Mouse (Mus musculus): ENCODE results near the gene Gm14862. TPM values are rescaled to one million over a fixed set of nuclear protein-coding genes. Genes with fewer than 3 reads are reported as not detected.

Gene Gm14862
- polyA plus RNA-seq, 1 experiment from 2014 or later = not detected

- 91% methylated on average over 2 of the region's 2 CpGs for WGBS
- Histone ChIP-seq H3K4me1 (ENCODE audit: control insufficient read depth, insufficient read depth, low read length) (no peaks in the 10 kb centered on the region), H3K4me3 (ENCODE audit: low read depth, low read length) (no peak overlapping the region), H3K9ac (ENCODE audit: low read length) (no peak overlapping the region), H3K27me3 (replicated peaks; ENCODE audit: control insufficient read depth, insufficient read depth, low read length) (no peaks in the 10 kb centered on the region), H3K36me3 (ENCODE audit: control insufficient read depth, insufficient read depth, low read length) (no peaks in the 10 kb centered on the region), H3K27ac (ENCODE audit: low read depth, low read length) (no peak overlapping the region), H3K4me2 (ENCODE audit: low read length) (no peak overlapping the region), H3K9me3 (replicated peaks; ENCODE audit: control insufficient read depth, low read length) (no peaks in the 10 kb centered on the region)
- no peak for DNase-seq (ENCODE audit: low spot score)
- ATAC-seq = no peak
Observed at GRCm38 (mm10) chrX:9216244-9216643, 40.5 kb downstream of the Gm14862 start.

GRCm38 (mm10) chrX:9205121-9205520, 51.6 kb downstream of the Gm14862 start:
- 81% methylated on average over 2 of the region's 2 CpGs for WGBS
- no peak overlapping the region for H3K4me2 ChIP-seq (ENCODE audit: low read length)
- no peak for ATAC-seq
- H3K27ac ChIP-seq (ENCODE audit: low read depth, low read length) = no peak overlapping the region
- H3K4me3 ChIP-seq (ENCODE audit: low read depth, low read length) = no peak overlapping the region
- H3K36me3 ChIP-seq (ENCODE audit: control insufficient read depth, insufficient read depth, low read length) = no peaks in the 10 kb centered on the region
- DNase-seq (ENCODE audit: low spot score) = no peak
- H3K9me3 ChIP-seq (replicated peaks; ENCODE audit: control insufficient read depth, low read length) = no peaks in the 10 kb centered on the region
- no peaks in the 10 kb centered on the region for H3K27me3 ChIP-seq (replicated peaks; ENCODE audit: control insufficient read depth, insufficient read depth, low read length)
- no peak overlapping the region for H3K9ac ChIP-seq (ENCODE audit: low read length)
- no peaks in the 10 kb centered on the region for H3K4me1 ChIP-seq (ENCODE audit: control insufficient read depth, insufficient read depth, low read length)

GRCm38 (mm10) chrX:9202781-9203405, 53.8 kb downstream of the Gm14862 start:
- H3K27ac ChIP-seq (ENCODE audit: low read depth, low read length) = no peak overlapping the region
- no peak overlapping the region for H3K4me3 ChIP-seq (ENCODE audit: low read depth, low read length)
- H3K9me3 ChIP-seq (replicated peaks; ENCODE audit: control insufficient read depth, low read length) = no peaks in the 10 kb centered on the region
- H3K4me1 ChIP-seq (ENCODE audit: control insufficient read depth, insufficient read depth, low read length) = no peaks in the 10 kb centered on the region
- WGBS = 48% methylated on average over 7 of the region's 7 CpGs
- no peaks in the 10 kb centered on the region for H3K36me3 ChIP-seq (ENCODE audit: control insufficient read depth, insufficient read depth, low read length)
- ATAC-seq (no peak), DNase-seq (ENCODE audit: low spot score) (peak; percentile 2)
- H3K4me2 ChIP-seq (ENCODE audit: low read length) = peak overlapping the region; percentile 37
- no peaks in the 10 kb centered on the region for H3K27me3 ChIP-seq (replicated peaks; ENCODE audit: control insufficient read depth, insufficient read depth, low read length)
- 0 out of 2 replicates have a peak overlapping the region, but pooled peaks have one; percentile 29 for H3K9ac ChIP-seq (ENCODE audit: low read length)

DNA sequence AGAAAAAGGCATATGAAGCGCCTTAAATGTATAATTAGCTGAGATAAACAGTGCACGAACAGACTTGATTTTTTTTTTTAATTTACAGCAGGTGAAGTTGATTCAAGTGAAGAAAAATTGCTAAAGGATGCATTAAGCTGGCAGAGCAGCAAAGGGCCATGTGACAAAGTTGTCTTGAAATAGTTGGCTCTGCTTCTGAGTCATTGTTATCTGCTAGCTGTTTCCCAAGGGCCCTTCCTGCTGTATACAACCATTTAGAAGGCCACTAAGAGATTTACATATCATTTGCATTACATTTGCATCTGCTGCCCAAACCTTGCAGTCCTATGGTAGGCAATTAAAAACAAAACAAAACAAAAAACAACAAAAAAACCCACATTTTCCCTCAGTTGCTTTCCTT, 54.7 kb downstream of the Gm14862 start:
- DNase-seq (ENCODE audit: low spot score) (peak; percentile 62), ATAC-seq (peak; percentile 66)
- WGBS = 37% methylated on average over 2 of the region's 2 CpGs
- no peak overlapping the region; the same call in 1 of the 2 replicates for H3K27ac ChIP-seq (ENCODE audit: low read depth, low read length)
- no peaks in the 10 kb centered on the region for H3K4me1 ChIP-seq (ENCODE audit: control insufficient read depth, insufficient read depth, low read length)
- no peak overlapping the region for H3K9ac ChIP-seq (ENCODE audit: low read length)
- H3K27me3 ChIP-seq (replicated peaks; ENCODE audit: control insufficient read depth, insufficient read depth, low read length) = no peaks in the 10 kb centered on the region
- H3K9me3 ChIP-seq (replicated peaks; ENCODE audit: control insufficient read depth, low read length) = no peaks in the 10 kb centered on the region
- H3K36me3 ChIP-seq (ENCODE audit: control insufficient read depth, insufficient read depth, low read length) = no peaks in the 10 kb centered on the region
- peak overlapping the region; percentile 37 for H3K4me2 ChIP-seq (ENCODE audit: low read length)
- H3K4me3 ChIP-seq (ENCODE audit: low read depth, low read length) = peak overlapping the region; percentile 0; the same call in 1 of the 2 replicates

Other genes starting within 250 kb of the Gm14862 start
- gene Fthl17e, start 223.4 kb downstream of the Gm14862 start, polyA plus RNA-seq (2014; fragmentation: Nextera tagmentation; extraction: Ambion mirVana) = not detected in 2 replicates
- gene Fthl17f, start 193.9 kb downstream of the Gm14862 start, polyA plus RNA-seq (2014; fragmentation: Nextera tagmentation; extraction: Ambion mirVana) = not detected in 2 replicates
- gene 4930402K13Rik, start 152.3 kb downstream of the Gm14862 start, polyA plus RNA-seq (2014; fragmentation: Nextera tagmentation; extraction: Ambion mirVana) = not detected in 2 replicates
- gene Lancl3, start 57.0 kb downstream of the Gm14862 start, polyA plus RNA-seq (2014; fragmentation: Nextera tagmentation; extraction: Ambion mirVana) = 2.9 and 4.7 TPM in 2 replicates
- gene Xk, start 15.9 kb upstream of the Gm14862 start, polyA plus RNA-seq (2014; fragmentation: Nextera tagmentation; extraction: Ambion mirVana) = 1.7 and 2.3 TPM in 2 replicates
- not detected in 2 replicates for gene H2al1m, start 26.9 kb upstream of the Gm14862 start, polyA plus RNA-seq (2014; fragmentation: Nextera tagmentation; extraction: Ambion mirVana)
- gene H2al1k, start 93.7 kb upstream of the Gm14862 start, polyA plus RNA-seq (2014; fragmentation: Nextera tagmentation; extraction: Ambion mirVana) = not detected in 2 replicates
- gene Cybb, start 230.9 kb upstream of the Gm14862 start, polyA plus RNA-seq (2014; fragmentation: Nextera tagmentation; extraction: Ambion mirVana) = 0.51 and 0.54 TPM in 2 replicates